Mouse (Mus musculus) hindbrain, embryonic 15.5 days (tissue): ENCODE data around the gene Cacna2d3. TPM values are rescaled to one million over a fixed set of nuclear protein-coding genes. Genes with fewer than 3 reads are reported as not detected.

Experiments
- ATAC-seq: fragments of 200-750 bp; cut with Nextera tagmentation; 2 replicates; pipeline ENCODE4 v1.8.0; 2017; ENCODE audit warnings: low read depth, moderate number of reproducible peaks, moderate TSS enrichment; ENCODE audit not compliant: low FRiP score
- H3K27ac ChIP-seq: fragments of 300-500 bp; sonication (generic); replicated peaks from 2 replicates; pipeline ENCODE4 v1.5.1; 2015; ENCODE audit warnings: mild to moderate bottlenecking, inconsistent platforms
- H3K27me3 ChIP-seq: fragments of 300-500 bp; sonication (generic); 2 replicates; pipeline ENCODE4 v1.6.1; 2015; ENCODE audit warnings: control low read depth, inconsistent platforms
- H3K36me3 ChIP-seq: fragments of 300-500 bp; sonication (generic); 2 replicates; pipeline ENCODE4 v1.6.1; 2015; ENCODE audit warnings: control low read depth, inconsistent platforms
- H3K4me1 ChIP-seq: fragments of 300-500 bp; sonication (generic); replicated peaks from 2 replicates; pipeline ENCODE4 v1.6.1; 2015; ENCODE audit warnings: control low read depth, inconsistent platforms
- H3K4me2 ChIP-seq: fragments of 300-500 bp; sonication (generic); 2 replicates; pipeline ENCODE4 v1.6.1; 2015; ENCODE audit warnings: moderate library complexity, mild to moderate bottlenecking, inconsistent platforms
- H3K4me3 ChIP-seq: fragments of 300-500 bp; sonication (generic); 2 replicates; pipeline ENCODE4 v1.5.1; 2015; ENCODE audit warnings: mild to moderate bottlenecking, inconsistent platforms
- H3K9ac ChIP-seq: fragments of 300-500 bp; sonication (generic); 2 replicates; pipeline ENCODE4 v1.6.1; 2015; ENCODE audit warnings: inconsistent platforms
- H3K9me3 ChIP-seq: fragments of 300-500 bp; sonication (generic); 2 replicates; pipeline ENCODE4 v1.6.1; 2016; ENCODE audit warnings: control low read depth, inconsistent platforms
- WGBS: fragments of 180-500 bp; shearing (Covaris S2); methylation state at CpG from one replicate; pipeline ENCODE4 v1.1.7; 2015; 5-methylcytosine and 5-hydroxymethylcytosine counted together
- polyA plus RNA-seq: library from polyadenylated mRNA; unstranded; fragments of >200 nt; fragmentation: Nextera tagmentation; extraction: Ambion mirVana; gene quantifications from 2 replicates; pipeline ENCODE4 v1.2.1, GENCODE M21; 2015

Gene Cacna2d3
- 46.8 and 47.1 TPM in 2 replicates for polyA plus RNA-seq

DNA sequence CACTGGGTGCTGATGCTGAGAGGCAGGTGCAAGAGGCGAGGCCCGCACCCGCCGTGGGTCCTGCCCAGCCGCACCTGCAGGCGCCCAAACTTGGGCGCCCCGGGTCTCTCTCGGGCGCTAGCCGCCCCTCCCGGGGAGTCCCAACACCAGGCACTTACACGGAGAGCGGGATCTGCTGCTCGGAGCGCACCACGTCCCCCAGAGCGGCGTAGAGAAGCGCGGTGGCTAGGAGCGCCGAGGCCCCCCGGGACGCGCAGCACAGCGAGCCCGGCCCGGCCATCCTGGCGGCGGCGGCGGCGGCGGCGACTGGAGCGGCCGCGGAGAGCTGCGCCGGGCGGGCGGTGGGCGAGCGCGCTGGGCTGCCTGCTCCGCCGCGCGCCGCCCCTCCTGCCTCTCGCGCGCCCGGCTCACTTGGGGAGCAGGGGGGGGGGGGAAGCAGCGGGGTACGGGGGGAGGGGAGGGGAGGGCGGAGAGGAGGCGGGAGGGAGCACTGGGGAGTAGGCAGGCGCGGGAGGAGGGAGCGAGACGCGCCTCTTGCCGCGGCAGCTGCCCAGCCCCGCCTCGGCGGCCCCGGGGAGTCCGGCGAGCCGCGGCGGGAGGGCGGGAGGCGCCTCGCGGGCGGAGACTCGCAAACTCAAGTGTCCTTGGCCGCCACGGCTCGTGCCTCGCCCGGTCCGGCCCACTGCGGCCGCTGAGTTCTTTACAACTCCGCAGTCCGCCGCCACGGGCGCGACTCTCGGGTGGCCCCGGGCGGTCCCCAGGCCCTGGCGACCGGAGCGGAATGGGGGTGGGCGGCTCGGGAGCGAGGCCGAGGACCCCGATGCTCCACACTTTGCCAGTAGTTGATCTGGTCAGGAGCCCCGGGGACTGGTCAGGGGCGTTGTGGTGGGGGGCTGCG is at the start of gene Cacna2d3:
Cacna2d3 (minus strand) TSS at position 377 of the 898 bp plus-strand sequence.
- peak within 1 kb of the TSS; percentile 70 for H3K9ac ChIP-seq
- under 1% methylated on average over 72 of the region's 109 CpGs for WGBS
- peak within 1 kb of the TSS; percentile 97 for H3K4me2 ChIP-seq
- H3K4me1 ChIP-seq = peaks cover 26% of the 10 kb centered on the region
- H3K27me3 ChIP-seq = peaks cover 24% of the 10 kb centered on the region
- H3K9me3 ChIP-seq = no peaks in the 10 kb centered on the region
- no peaks in the 10 kb centered on the region for H3K36me3 ChIP-seq
- ATAC-seq = peak; percentile 81
- H3K4me3 ChIP-seq = peak within 1 kb of the TSS; percentile 57
- peak within 1 kb of the TSS; percentile 80 for H3K27ac ChIP-seq

DNA sequence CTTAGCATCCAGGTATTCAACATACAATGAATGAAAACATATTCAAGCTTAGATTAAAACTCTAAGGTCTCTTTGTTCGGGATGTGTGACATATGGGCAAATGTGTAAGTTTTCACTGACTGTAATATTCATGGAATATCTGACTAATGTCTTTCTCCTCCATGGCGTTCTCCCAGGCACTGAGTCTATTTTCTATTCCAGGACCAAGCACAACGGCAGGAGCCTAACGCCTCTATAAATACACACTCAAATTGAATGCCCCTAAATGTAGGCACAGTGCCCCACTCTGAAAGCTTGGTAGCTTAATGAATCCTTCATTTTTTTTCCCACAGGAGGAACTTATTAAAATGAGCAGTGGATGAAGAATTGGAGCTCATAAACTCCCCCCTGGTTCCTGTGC is 47.8 kb upstream of the Cacna2d3 start:
- no peak overlapping the region for H3K27ac ChIP-seq
- ATAC-seq = no peak
- WGBS = 87% methylated on average over 4 of the region's 4 CpGs

DNA sequence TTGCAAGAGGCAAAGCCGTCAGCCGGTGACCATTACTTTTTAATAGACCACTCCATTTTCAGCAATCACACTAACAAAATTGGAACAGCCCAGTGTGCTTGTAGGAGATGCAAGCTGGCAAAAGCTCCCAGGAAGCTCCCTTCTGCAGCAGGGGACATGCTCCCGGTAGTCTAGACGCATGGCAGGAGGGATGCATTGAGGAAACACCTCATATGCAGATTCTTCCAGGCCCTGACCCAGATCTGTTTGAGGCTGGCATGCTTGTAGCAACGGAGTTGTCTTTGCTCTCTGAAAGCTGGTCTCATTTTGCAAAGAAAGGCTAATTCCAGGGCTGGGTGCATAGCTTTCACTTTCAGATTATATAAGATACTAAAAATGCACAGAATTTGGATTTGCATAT is 31.2 kb upstream of the Cacna2d3 start:
- no peak overlapping the region for H3K9ac ChIP-seq
- ATAC-seq = no peak
- H3K27ac ChIP-seq = no peak overlapping the region
- no peaks in the 10 kb centered on the region for H3K4me1 ChIP-seq
- H3K4me3 ChIP-seq = no peak overlapping the region
- no peaks in the 10 kb centered on the region for H3K9me3 ChIP-seq
- H3K36me3 ChIP-seq = no peaks in the 10 kb centered on the region
- no peaks in the 10 kb centered on the region for H3K27me3 ChIP-seq
- 65% methylated on average over 5 of the region's 5 CpGs for WGBS
- no peak overlapping the region for H3K4me2 ChIP-seq

More for the DNA sequence above, 47.8 kb upstream of the Cacna2d3 start:
- no peak overlapping the region for H3K9ac ChIP-seq
- no peak overlapping the region for H3K4me2 ChIP-seq
- no peak overlapping the region for H3K4me3 ChIP-seq
- no peaks in the 10 kb centered on the region for H3K27me3 ChIP-seq
- H3K9me3 ChIP-seq = no peaks in the 10 kb centered on the region
- H3K36me3 ChIP-seq = no peaks in the 10 kb centered on the region
- H3K4me1 ChIP-seq = no peaks in the 10 kb centered on the region

DNA sequence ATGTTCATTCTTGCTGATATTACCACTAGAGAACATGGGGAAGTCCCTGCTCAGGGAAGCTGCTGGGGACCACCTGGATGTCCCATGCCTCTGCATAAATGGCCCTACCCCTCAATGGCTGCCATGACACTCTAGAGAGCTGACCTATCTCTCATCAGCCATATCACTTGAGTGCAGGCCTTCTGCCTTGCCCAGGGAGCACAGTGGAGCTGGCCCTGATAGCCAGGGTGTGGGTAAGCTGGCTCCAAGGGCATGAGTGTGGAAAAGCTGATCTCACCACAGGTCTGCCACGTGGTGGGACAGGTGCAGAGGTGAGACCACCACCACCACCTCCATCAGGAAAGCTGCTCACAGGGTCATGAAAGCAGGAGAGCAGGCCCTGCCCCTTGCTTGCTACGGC is 17.1 kb upstream of the Cacna2d3 start:
- Histone ChIP-seq H3K27ac (no peak overlapping the region), H3K9me3 (no peaks in the 10 kb centered on the region), H3K4me2 (no peak overlapping the region), H3K27me3 (no peaks in the 10 kb centered on the region), H3K4me1 (no peaks in the 10 kb centered on the region), H3K4me3 (no peak overlapping the region), H3K36me3 (no peaks in the 10 kb centered on the region), H3K9ac (no peak overlapping the region)
- WGBS = 76% methylated on average over 2 of the region's 2 CpGs
- ATAC-seq = no peak

DNA sequence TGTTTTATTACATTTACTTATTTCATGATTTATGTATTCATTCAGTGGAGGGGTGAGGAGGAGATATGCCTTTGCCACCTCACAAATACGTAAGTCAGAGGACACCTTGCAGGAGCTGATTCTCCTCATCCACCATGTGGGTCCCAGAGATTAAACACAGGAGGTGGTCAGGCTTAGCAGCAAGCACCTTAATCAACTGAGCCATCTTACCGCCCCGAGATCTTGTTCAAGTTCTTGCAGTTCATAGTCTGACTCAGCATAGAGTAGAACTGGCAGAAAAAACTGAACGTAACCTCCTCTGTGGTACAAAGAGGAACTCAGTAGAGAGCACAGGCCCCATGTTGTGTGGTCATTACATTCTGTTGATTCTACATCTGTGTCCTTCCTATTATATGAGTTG is 8.6 kb upstream of the Cacna2d3 start:
- no peak overlapping the region for H3K4me3 ChIP-seq
- ATAC-seq = no peak
- H3K9ac ChIP-seq = no peak overlapping the region
- no peaks in the 10 kb centered on the region for H3K9me3 ChIP-seq
- no peak overlapping the region for H3K27ac ChIP-seq
- H3K4me1 ChIP-seq = no peaks in the 10 kb centered on the region
- H3K27me3 ChIP-seq = no peaks in the 10 kb centered on the region
- H3K4me2 ChIP-seq = no peak overlapping the region
- no peaks in the 10 kb centered on the region for H3K36me3 ChIP-seq
- 92% methylated on average over 4 of the region's 4 CpGs for WGBS

DNA sequence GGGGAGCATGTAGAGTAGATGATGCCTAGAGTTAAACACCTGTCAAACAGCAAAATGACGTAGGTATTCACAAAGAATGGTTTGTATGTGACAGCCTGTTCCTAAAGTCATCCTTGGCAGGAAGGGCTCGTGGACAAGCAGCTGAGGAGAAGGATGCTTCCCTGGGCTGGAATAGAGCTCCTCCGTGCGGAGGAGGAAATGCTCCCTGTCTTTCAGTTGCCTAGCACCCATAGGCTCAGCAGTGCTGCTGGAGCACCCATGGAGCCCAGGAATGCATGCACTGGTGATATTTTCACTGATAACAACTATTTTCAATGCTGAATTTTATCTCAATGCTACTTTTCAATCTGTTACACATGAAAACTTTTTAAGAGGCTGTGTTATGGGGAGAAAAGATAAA is 7.3 kb upstream of the Cacna2d3 start:
- ATAC-seq = no peak
- H3K27me3 ChIP-seq = 0 out of 2 replicates have a peak, but pooled peaks cover under 1% of the 10 kb centered on the region
- H3K27ac ChIP-seq = no peak overlapping the region
- H3K36me3 ChIP-seq = no peaks in the 10 kb centered on the region
- 87% methylated on average over 4 of the region's 4 CpGs for WGBS
- H3K4me3 ChIP-seq = no peak overlapping the region
- H3K4me2 ChIP-seq = no peak overlapping the region
- no peak overlapping the region for H3K9ac ChIP-seq
- H3K9me3 ChIP-seq = no peaks in the 10 kb centered on the region
- H3K4me1 ChIP-seq = no peaks in the 10 kb centered on the region

DNA sequence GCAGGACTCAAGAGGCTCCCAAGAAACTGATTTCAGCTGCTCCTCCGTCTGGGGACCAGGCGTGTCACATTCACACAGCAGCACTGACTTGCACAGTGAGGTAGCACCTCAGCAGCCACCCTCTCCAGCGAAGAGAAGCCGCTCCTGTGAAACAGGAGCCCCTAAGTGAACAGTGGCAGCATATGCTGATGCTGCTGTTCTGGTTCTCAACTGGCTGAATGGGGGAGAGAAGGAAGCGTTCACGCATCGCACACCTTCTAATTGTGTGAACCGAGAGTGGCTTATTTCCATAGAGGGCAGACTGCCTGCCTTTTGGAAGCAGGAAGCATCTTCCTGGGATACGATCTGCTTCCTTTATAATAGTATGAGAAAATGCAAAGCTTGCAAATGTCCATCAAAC is 5.9 kb upstream of the Cacna2d3 start:
- no peak for ATAC-seq
- H3K36me3 ChIP-seq = no peaks in the 10 kb centered on the region
- H3K27ac ChIP-seq = no peak overlapping the region
- 59% methylated on average over 9 of the region's 9 CpGs for WGBS
- H3K4me1 ChIP-seq = peaks cover 11% of the 10 kb centered on the region
- no peak overlapping the region for H3K4me3 ChIP-seq
- no peaks in the 10 kb centered on the region for H3K9me3 ChIP-seq
- H3K9ac ChIP-seq = no peak overlapping the region
- H3K27me3 ChIP-seq = peaks cover 9% of the 10 kb centered on the region
- H3K4me2 ChIP-seq = no peak overlapping the region

DNA sequence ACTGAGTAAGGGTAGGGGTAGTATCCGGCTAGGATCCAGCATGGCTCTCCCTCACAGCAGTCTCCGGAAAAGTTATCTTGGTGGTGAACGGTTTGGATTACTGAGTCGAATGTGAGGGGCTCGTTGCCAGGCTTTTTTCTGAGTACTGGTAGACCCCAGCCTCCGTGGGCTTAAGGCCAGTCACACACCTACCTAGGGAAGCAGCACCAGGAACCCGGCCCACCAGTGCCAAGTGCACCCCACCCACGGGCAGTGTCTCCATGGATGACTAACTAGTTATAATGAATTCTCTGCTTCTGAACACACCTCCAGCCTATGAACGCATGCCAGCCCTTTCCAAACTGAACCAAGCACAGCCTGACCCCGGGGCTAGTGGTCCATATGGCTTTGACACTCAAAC is 1.6 kb upstream of the Cacna2d3 start:
- 5% methylated on average over 10 of the region's 10 CpGs for WGBS
- peak overlapping the region; percentile 97 for H3K4me2 ChIP-seq
- no peak for ATAC-seq

DNA sequence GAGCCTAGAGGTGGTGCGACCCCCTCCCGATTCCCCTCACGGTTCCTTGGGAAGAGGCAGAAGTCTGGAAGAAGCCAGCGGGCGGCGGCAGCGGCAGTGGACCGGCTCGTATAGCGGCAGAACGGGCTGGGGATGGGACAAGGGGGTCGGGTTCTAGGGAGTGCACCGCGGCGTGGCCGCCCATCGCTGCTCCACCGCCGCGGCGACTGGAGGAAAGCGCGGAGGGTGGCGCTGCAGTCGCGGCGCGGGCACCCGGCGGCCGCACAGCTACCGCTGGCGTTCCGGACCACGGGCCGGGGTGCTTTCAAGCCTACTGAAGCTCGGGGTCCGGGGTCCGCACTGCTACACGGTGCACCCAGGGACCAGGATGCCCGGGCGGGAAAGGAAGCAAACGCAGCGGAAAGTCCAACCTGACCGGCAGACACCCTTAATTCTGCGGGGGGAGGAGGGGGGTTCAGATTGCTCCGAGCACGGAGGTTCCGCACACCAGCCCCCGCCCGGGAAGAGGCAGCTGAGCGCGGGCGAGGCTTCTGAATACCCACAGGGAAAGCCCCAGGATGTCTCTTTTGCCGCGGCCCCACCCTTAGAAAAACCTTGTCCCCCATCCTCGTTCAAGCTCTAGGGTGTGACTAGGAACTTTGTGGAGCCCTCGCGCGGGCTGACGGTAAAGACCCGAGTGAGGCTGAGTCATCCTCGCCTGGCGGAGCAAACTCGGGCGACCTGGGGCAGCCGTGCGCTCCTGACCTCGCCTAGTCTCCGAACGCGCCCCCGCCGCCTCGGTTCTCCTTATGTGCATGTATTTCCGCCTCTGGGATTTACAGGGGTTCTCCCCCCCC is 940 bp upstream of the Cacna2d3 start:
- Histone ChIP-seq H3K4me1 (peaks cover 26% of the 10 kb centered on the region), H3K36me3 (no peaks in the 10 kb centered on the region), H3K9me3 (no peaks in the 10 kb centered on the region), H3K4me3 (peak overlapping the region; percentile 57), H3K27ac (peak overlapping the region; percentile 80), H3K27me3 (peaks cover 21% of the 10 kb centered on the region), H3K4me2 (peak overlapping the region; percentile 97), H3K9ac (peak overlapping the region; percentile 70)
- peak; percentile 68 for ATAC-seq
- under 1% methylated on average over 73 of the region's 76 CpGs for WGBS

More for the DNA sequence above, 1.6 kb upstream of the Cacna2d3 start:
- Histone ChIP-seq H3K36me3 (no peaks in the 10 kb centered on the region), H3K27ac (peak overlapping the region; percentile 80; the same call in 1 of the 2 replicates), H3K4me1 (peaks cover 26% of the 10 kb centered on the region), H3K27me3 (peaks cover 19% of the 10 kb centered on the region), H3K9ac (peak overlapping the region; percentile 70), H3K9me3 (no peaks in the 10 kb centered on the region), H3K4me3 (peak overlapping the region; percentile 57)

DNA sequence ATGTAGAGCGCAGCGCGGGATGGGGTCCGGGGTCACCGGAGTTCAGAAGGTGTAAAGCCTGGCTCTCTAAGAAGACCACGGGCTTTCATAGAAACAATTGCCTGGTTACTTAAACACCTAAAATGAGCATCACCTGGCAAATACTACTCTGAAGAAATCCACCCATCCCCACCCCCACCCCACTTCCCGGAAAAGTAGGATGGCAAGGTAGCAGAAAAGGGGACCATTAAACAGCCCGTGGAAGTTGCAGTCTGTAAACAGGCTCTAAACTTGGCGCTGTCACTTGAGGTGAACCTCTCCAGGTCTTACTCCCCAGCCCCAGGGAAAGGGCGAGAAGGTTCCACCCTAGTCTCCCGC is 555 bp downstream of the Cacna2d3 start:
- Histone ChIP-seq H3K4me1 (peaks cover 26% of the 10 kb centered on the region), H3K27me3 (peaks cover 24% of the 10 kb centered on the region), H3K4me2 (peak overlapping the region; percentile 97), H3K9ac (peak overlapping the region; percentile 70), H3K9me3 (no peaks in the 10 kb centered on the region), H3K27ac (peak overlapping the region; percentile 80), H3K36me3 (no peaks in the 10 kb centered on the region), H3K4me3 (peak overlapping the region; percentile 57)
- WGBS = 0% methylated on average over 11 of the region's 11 CpGs
- peak; percentile 9; the same call in 1 of the 2 replicates for ATAC-seq

DNA sequence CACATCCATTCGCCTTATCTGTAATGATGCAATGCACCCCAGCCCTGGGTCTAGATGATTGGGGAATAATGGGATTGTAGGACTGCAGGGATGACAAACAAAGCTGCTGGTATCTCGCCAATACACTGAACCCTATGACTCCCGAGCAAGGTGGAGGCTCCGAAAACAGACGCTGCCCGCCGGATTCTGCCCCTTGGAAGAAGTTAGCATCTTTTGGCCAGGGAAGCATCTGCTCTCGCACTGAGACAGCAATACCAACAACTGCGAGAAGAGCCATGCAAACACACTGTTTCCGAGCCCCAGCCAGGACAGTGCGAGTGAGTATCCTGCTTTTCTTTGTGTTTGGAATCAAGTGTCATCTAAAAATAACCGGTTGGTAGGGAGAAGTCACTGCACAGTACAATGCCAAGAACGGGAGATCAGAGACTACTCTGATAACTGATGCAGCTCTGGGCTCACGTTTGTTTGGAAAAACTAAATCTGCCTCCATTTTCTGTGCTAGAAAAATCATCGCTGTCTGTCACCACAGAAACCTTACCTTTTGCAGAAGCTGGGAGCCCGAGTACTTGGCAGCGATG is 1.2 kb downstream of the Cacna2d3 start:
- ATAC-seq = no peak
- H3K27me3 ChIP-seq = peaks cover 24% of the 10 kb centered on the region
- peak overlapping the region; percentile 70 for H3K9ac ChIP-seq
- peaks cover 26% of the 10 kb centered on the region for H3K4me1 ChIP-seq
- no peaks in the 10 kb centered on the region for H3K36me3 ChIP-seq
- H3K27ac ChIP-seq = peak overlapping the region; percentile 80
- H3K4me3 ChIP-seq = peak overlapping the region; percentile 57
- peak overlapping the region; percentile 97 for H3K4me2 ChIP-seq
- 1% methylated on average over 17 of the region's 17 CpGs for WGBS
- H3K9me3 ChIP-seq = no peaks in the 10 kb centered on the region
